Mouse (Mus musculus) C2C12 (cell line): Measurements from ENCODE around the gene Dusp1. TPM values are rescaled to one million over a fixed set of nuclear protein-coding genes. Genes with fewer than 3 reads are reported as not detected.

Experiments used
- H3K27me3 ChIP-seq: one replicate; pipeline ENCODE4 v1.6.1; 2011; ENCODE audit not compliant: control insufficient read depth, insufficient read depth, insufficient read length
- H3K36me3 ChIP-seq: one replicate; pipeline ENCODE4 v1.6.1; 2011; ENCODE audit not compliant: control insufficient read depth, insufficient read depth
- H3K4me3 ChIP-seq: one replicate; pipeline ENCODE4 v1.5.1; 2011; ENCODE audit warnings: mild to moderate bottlenecking, control low read depth; ENCODE audit not compliant: poor library complexity, insufficient read depth, severe bottlenecking
- H3K79me2 ChIP-seq: one replicate; pipeline ENCODE4 v1.6.1; 2011; ENCODE audit not compliant: control insufficient read depth, insufficient read depth
- H3K79me3 ChIP-seq: one replicate; pipeline ENCODE4 v1.6.1; 2011; ENCODE audit warnings: low read depth, control low read depth
- H3ac ChIP-seq: one replicate; pipeline ENCODE3; 2011; ENCODE audit warnings: low read depth; ENCODE audit not compliant: control insufficient read depth, insufficient read length
- CEBPB ChIP-seq: IDR thresholded peaks from one replicate; pipeline ENCODE4 v1.6.1; 2011; ENCODE audit warnings: low read depth, mild to moderate bottlenecking, control low read depth, moderate library complexity
- CTCF ChIP-seq: IDR thresholded peaks from one replicate; pipeline ENCODE4 v1.5.1; 2011; ENCODE audit not compliant: control insufficient read depth, insufficient read depth, insufficient read length
- FOSL1 ChIP-seq: IDR thresholded peaks from one replicate; pipeline ENCODE4 v1.8.0; 2011; ENCODE audit warnings: mild to moderate bottlenecking, low read length; ENCODE audit not compliant: poor library complexity, insufficient read depth, severe bottlenecking
- MAX ChIP-seq: IDR thresholded peaks from one replicate; pipeline ENCODE4 v1.6.1; 2011; ENCODE audit warnings: mild to moderate bottlenecking, control low read depth
- MYOD1 ChIP-seq: IDR thresholded peaks from one replicate; pipeline ENCODE4 v1.6.1; 2011; ENCODE audit warnings: low read depth; ENCODE audit not compliant: control insufficient read depth, insufficient read length
- MYOG ChIP-seq: IDR thresholded peaks from one replicate; pipeline ENCODE4 v1.6.1; 2011; ENCODE audit not compliant: control insufficient read depth, insufficient read length; ENCODE audit errors: extremely low read depth
- USF1 ChIP-seq: IDR thresholded peaks from one replicate; pipeline ENCODE4 v1.6.1; 2011; ENCODE audit warnings: low read depth, mild to moderate bottlenecking, control low read depth, moderate library complexity
- polyA plus RNA-seq: library from polyadenylated mRNA; unstranded; fragments of >200 nt; fragmentation: generic; extraction: Trizol; gene quantifications from one replicate; pipeline ENCODE4 v1.2.1, GENCODE M21; 2012; ENCODE audit warnings: missing spikeins

The Dusp1 gene
- polyA plus RNA-seq, 1 experiment = 16.4 TPM

DNA sequence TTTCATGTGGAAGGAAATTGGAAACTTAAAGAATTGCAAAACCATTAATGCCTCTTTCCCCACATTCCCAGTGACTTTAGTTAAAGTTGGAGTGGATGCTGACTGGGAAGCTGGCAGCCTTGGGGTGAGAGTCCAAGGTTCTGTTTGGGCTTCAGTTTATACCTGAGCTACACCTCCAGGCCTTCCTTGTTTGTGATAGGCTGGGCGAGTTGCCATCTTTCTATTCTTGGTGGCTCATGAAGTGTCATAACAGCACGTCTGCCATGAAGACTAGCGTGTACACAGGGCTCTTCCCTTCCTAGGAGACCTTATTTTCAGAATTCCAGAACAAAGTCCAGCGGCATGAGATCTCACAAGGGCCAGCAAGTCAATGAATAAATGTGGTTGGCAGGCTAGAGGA is 39.2 kb downstream of the Dusp1 start:
- no peaks in the 10 kb centered on the region for H3K27me3 ChIP-seq
- TF ChIP-seq USF1 (no peak), MYOG (no peak), MYOD1 (no peak), CTCF (no peak), FOSL1 (no peak)
- H3K36me3 ChIP-seq = no peaks in the 10 kb centered on the region
- no peaks in the 10 kb centered on the region for H3K79me2 ChIP-seq
- H3ac ChIP-seq = no peak overlapping the region
- H3K4me3 ChIP-seq = no peak overlapping the region
- H3K79me3 ChIP-seq = no peaks in the 10 kb centered on the region

GRCm38 (mm10) chr17:26518306-26518705 is 43.6 kb downstream of the Dusp1 start:
- Histone ChIP-seq H3K27me3 (no peaks in the 10 kb centered on the region), H3K4me3 (no peak overlapping the region), H3K36me3 (no peaks in the 10 kb centered on the region), H3K79me3 (no peaks in the 10 kb centered on the region), H3ac (no peak overlapping the region), H3K79me2 (no peaks in the 10 kb centered on the region)
- TF ChIP-seq MAX = no peak

- no peaks in the 10 kb centered on the region for H3K36me3 ChIP-seq
- H3K4me3 ChIP-seq = no peak overlapping the region
- H3K79me2 ChIP-seq = no peaks in the 10 kb centered on the region
- TF ChIP-seq MYOG (no peak), USF1 (no peak), CTCF (no peak), FOSL1 (no peak), CEBPB (no peak), MAX (no peak), MYOD1 (no peak)
- H3ac ChIP-seq = no peak overlapping the region
- H3K79me3 ChIP-seq = no peaks in the 10 kb centered on the region
- no peaks in the 10 kb centered on the region for H3K27me3 ChIP-seq
Measured at GRCm38 (mm10) chr17:26515675-26516074, 46.3 kb downstream of the Dusp1 start.

DNA sequence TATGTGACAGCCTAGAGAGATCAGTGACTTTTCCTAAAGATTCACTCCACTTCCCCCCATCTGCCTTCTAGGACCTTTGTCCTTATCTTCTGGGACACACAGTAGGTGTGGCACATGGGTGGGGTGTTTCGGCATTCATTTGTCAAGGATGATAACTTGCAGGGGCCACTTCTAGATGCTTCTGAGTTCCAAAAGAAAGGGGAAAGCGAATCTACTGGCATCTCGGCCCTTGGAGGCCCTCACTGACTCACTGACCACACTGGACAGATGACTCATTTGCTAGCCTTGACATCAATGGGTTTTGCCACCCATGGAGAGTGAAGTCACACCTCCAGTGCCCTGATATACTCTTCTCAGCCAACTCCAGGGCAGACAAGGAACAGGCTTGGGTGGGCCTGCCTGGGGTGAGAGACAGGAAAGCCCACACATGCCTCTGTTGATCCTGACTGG is 47.3 kb downstream of the Dusp1 start:
- Histone ChIP-seq H3K79me2 (no peaks in the 10 kb centered on the region), H3K79me3 (no peaks in the 10 kb centered on the region), H3K36me3 (no peaks in the 10 kb centered on the region), H3K4me3 (no peak overlapping the region), H3K27me3 (no peaks in the 10 kb centered on the region), H3ac (no peak overlapping the region)
- TF ChIP-seq USF1 (no peak), FOSL1 (peak; percentile 99), MAX (peak; percentile 73), MYOD1 (peak; percentile 29), CEBPB (no peak)

DNA sequence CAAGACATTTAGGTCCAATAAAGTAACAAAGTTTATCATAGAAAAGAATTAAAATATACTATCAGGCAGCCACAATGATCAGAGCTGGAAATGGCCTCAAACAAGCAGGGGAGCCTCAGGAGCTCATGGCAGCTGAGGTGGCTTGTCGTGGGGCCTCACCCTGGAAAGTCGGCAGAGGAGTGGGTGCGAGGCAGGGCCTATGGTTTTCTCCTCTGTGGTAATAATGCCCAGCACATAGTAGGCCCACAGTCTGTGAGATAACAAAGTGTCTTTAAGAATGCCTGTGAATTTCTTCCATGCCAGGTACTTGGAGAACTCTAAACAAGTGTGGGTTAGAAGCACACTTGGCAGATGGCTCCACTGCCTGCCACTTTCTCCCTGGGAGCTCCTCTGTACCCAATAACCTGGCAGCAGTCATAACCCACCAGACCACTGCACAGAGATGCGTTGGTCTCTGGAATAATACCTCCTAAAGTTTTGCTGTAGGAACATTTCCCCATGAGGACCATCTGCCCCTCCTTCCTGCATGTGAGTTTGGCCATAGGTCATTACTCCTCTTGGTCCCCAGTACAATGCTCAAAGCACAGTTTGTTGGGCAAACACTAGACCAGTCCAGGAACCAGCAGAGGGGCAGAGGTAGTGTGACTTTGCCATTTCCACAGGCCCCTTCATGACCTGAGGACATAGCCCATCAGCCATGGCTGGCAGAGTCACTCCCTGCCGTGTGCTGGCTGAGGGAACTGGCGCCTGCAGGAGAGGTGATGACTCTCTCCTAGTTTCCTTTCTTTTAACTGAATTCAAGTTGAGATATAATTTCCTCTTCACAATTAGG is 48.3 kb downstream of the Dusp1 start:
- H3K27me3 ChIP-seq = no peaks in the 10 kb centered on the region
- TF ChIP-seq MYOG (no peak), MYOD1 (no peak), CEBPB (no peak), MAX (no peak), FOSL1 (no peak), CTCF (no peak), USF1 (no peak)
- H3K36me3 ChIP-seq = no peaks in the 10 kb centered on the region
- no peaks in the 10 kb centered on the region for H3K79me2 ChIP-seq
- H3K79me3 ChIP-seq = no peaks in the 10 kb centered on the region
- no peak overlapping the region for H3ac ChIP-seq
- H3K4me3 ChIP-seq = no peak overlapping the region

DNA sequence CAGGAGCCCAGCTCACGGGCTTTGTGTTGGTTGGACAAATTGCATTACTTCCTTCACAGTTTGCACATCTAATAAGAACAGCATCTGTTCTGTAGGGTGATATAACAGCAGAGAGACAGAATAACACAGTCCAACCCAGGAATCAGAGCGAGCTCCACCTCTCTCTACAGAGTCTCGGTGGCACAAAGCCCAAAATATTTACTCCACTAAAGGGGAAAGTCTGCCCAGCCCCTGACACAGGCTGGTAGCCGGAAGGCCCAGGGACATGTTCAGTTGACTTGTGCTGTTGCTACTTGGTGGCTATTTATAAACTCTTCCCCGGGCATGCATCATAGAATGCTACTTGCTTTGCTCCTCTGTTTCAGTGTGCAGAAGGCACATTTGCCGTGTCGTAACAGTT is 49.0 kb downstream of the Dusp1 start:
- no peak for TF ChIP-seq CEBPB
- no peak for TF ChIP-seq CTCF
- TF ChIP-seq MYOG = no peak
- TF ChIP-seq MYOD1 = no peak
- H3K27me3 ChIP-seq = no peaks in the 10 kb centered on the region
- H3ac ChIP-seq = no peak overlapping the region
- H3K79me3 ChIP-seq = no peaks in the 10 kb centered on the region
- no peaks in the 10 kb centered on the region for H3K36me3 ChIP-seq
- peaks cover under 1% of the 10 kb centered on the region for H3K79me2 ChIP-seq
- no peak overlapping the region for H3K4me3 ChIP-seq
